Mouse (Mus musculus) olfactory bulb, adult 2 months (tissue): ENCODE data around the gene Adgrb2.

Experiments used
- CTCF ChIP-seq: fragments of 200-500 bp; IDR thresholded peaks from 2 replicates; pipeline ENCODE4 v1.5.1; 2012; ENCODE audit warnings: low read depth, mild to moderate bottlenecking, low read length, moderate library complexity; ENCODE audit not compliant: insufficient read depth
- POLR2A ChIP-seq: fragments of 200-500 bp; IDR thresholded peaks from 2 replicates; pipeline ENCODE4 v1.6.1; 2012; ENCODE audit warnings: mild to moderate bottlenecking, low read depth, low read length, moderate library complexity; ENCODE audit not compliant: insufficient read depth

GRCm38 (mm10) chr4:129992720-129993119 is 8.1 kb downstream of the Adgrb2 start:
- TF ChIP-seq CTCF (no peak), POLR2A (no peak)
